18 mouse cellular contexts compared by ENCODE assay signal in the genomic region with DNA sequence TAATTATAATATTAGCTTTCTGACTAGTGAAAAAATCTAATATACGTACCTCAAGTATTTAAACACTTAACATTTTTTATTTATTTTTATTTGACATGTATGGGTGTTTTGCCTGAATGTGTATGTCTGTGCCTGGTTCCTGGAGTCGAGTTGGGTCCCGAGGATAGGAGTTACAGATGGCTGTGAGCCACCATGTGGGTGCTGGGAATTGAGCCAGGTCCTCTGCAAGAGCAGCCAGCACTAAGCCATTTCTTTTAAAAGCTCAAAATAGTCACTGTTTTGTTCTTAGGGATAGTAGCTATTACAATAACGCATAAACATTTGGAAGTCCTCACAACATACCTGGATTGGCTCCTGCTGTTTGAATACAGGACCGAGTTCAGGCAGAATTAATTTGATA. TPM values are rescaled to one million over a fixed set of nuclear protein-coding genes. Genes with fewer than 3 reads are reported as not detected.
DNase-seq lines count a peak whose midpoint lies in the region; ATAC-seq lines count a peak whose summit lies in the region.
"Had no signal": no experiment of that assay in that cellular context is flagged by ENCODE, and none has a peak within 500 bp of the region (broad histone marks: within the 10 kb centered on the region; RNA-seq: fewer than 3 reads in every experiment).

No protein-coding gene starts in this region.

- H3K9ac ChIP-seq in heart, embryonic 11.5 days (ENCODE audit: low read depth, low read length), result no peak overlapping the region
- H3K9ac ChIP-seq: heart, embryonic 13.5 days; hindbrain, embryonic 14.5 days; liver, embryonic 15.5 days; midbrain, embryonic 12.5 days had no signal

- peak; percentile 26 to 45 for DNase-seq in heart, postnatal 10 days
- DNase-seq in right cerebral cortex, postnatal 4 days, result peak; percentile 12
- no peak for DNase-seq in right cerebral cortex, postnatal 10 days (ENCODE audit: low spot score in 2 of 2)
- DNase-seq in cerebellum, adult 9-11 months, result peak; percentile 72
- DNase-seq in layer of hippocampus, postnatal 36 days, result peak; percentile 37 to 42
- no peak for DNase-seq in embryonic facial prominence, embryonic 10.5 days (ENCODE audit: low spot score)
- DNase-seq in urinary bladder, postnatal 14 days (ENCODE audit: low spot score), result no peak
- DNase-seq: kidney, adult 18-20 months; thymus, postnatal 4 days had no signal

- H3K27me3 ChIP-seq in heart, embryonic 11.5 days (ENCODE audit: control insufficient read depth, insufficient read depth, low read length), result no peaks in the 10 kb centered on the region
- no peaks in the 10 kb centered on the region for H3K27me3 ChIP-seq in embryonic facial prominence, embryonic 10.5 days (replicated peaks; ENCODE audit: low read depth, poor library complexity, severe bottlenecking)
- H3K27me3 ChIP-seq: heart, embryonic 13.5 days; liver, embryonic 15.5 days; midbrain, embryonic 12.5 days had no signal

- H3K36me3 ChIP-seq in heart, embryonic 11.5 days (ENCODE audit: control insufficient read depth, insufficient read depth, low read length), result peaks cover 13% of the 10 kb centered on the region
- H3K36me3 ChIP-seq in embryonic facial prominence, embryonic 10.5 days (replicated peaks), result peaks cover 87% of the 10 kb centered on the region

- 89% methylated on average over 5 of the region's 5 CpGs for WGBS in heart, embryonic 11.5 days (ENCODE audit: insufficient replicate concordance)
- 92% methylated on average over 5 of the region's 5 CpGs for WGBS in embryonic facial prominence, embryonic 10.5 days

- no peak overlapping the region for H3K4me3 ChIP-seq in heart, embryonic 11.5 days (ENCODE audit: low read depth, low read length)
- H3K4me3 ChIP-seq in embryonic facial prominence, embryonic 10.5 days, result no peak overlapping the region
- H3K4me3 ChIP-seq: heart, embryonic 13.5 days; limb, embryonic 10.5 days; liver, embryonic 15.5 days; midbrain, embryonic 12.5 days had no signal

- intact Hi-C loops in heart, postnatal 10 days (cut with DNase I), result no loop called here

- H3K27ac ChIP-seq in heart, embryonic 11.5 days (ENCODE audit: low read depth, low read length), result no peak overlapping the region
- H3K27ac ChIP-seq in embryonic facial prominence, embryonic 10.5 days (replicated peaks), result no peak overlapping the region
- H3K27ac ChIP-seq: heart, embryonic 13.5 days; hindbrain, embryonic 14.5 days; limb, embryonic 10.5 days; liver, embryonic 15.5 days; midbrain, embryonic 12.5 days; stomach, postnatal 0 days had no signal

- no peak for ATAC-seq in heart, embryonic 11.5 days (replicated peaks; ENCODE audit: insufficient number of reproducible peaks, low FRiP score, low TSS enrichment)
- ATAC-seq: CD4-positive, CD25-positive, alpha-beta regulatory T cell, adult 4 months had no signal

- no peaks in the 10 kb centered on the region for H3K9me3 ChIP-seq in heart, embryonic 11.5 days (replicated peaks; ENCODE audit: control insufficient read depth, low read length)
- no peaks in the 10 kb centered on the region for H3K9me3 ChIP-seq in embryonic facial prominence, embryonic 10.5 days
- H3K9me3 ChIP-seq: heart, embryonic 13.5 days; limb, embryonic 10.5 days; liver, embryonic 15.5 days; midbrain, embryonic 12.5 days had no signal

- no peak overlapping the region for H3K4me2 ChIP-seq in heart, embryonic 11.5 days
- H3K4me2 ChIP-seq: heart, embryonic 13.5 days; hindbrain, embryonic 14.5 days; liver, embryonic 15.5 days; midbrain, embryonic 12.5 days had no signal

- H3K4me1 ChIP-seq in heart, embryonic 11.5 days (ENCODE audit: control insufficient read depth, insufficient read depth, low read length), result no peaks in the 10 kb centered on the region
- no peaks in the 10 kb centered on the region for H3K4me1 ChIP-seq in embryonic facial prominence, embryonic 10.5 days
- H3K4me1 ChIP-seq: heart, embryonic 13.5 days; limb, embryonic 10.5 days; liver, embryonic 15.5 days; midbrain, embryonic 12.5 days had no signal

RNA-seq across cellular contexts. Expression of a gene that starts 29.7 kb away (rescaled TPM):
- 10 to 100 TPM; 21.9 to 23.1 TPM for total RNA-seq in heart, postnatal 10 days (2021)
- 9.1 and 10.2 TPM in 2 replicates for polyA plus RNA-seq in heart, embryonic 11.5 days (2014; fragmentation: Nextera tagmentation; extraction: Ambion mirVana)
- total RNA-seq in layer of hippocampus, postnatal 36 days (2021), result 10 to 100 TPM; 27.2 to 28.0 TPM
- 9.8 and 10.5 TPM in 2 replicates for polyA plus RNA-seq in embryonic facial prominence, embryonic 10.5 days (2016; fragmentation: Nextera tagmentation; extraction: Ambion mirVana)

RNA-seq across cellular contexts. Expression of a gene that starts 35.3 kb away (rescaled TPM):
- total RNA-seq in heart, postnatal 10 days (2021), result not detected
- 0.14 and 0.20 TPM in 2 replicates for polyA plus RNA-seq in heart, embryonic 11.5 days (2014; fragmentation: Nextera tagmentation; extraction: Ambion mirVana)
- total RNA-seq in layer of hippocampus, postnatal 36 days (2021), result 1 to 10 TPM; 3.2 to 3.9 TPM
- polyA plus RNA-seq in embryonic facial prominence, embryonic 10.5 days (2016; fragmentation: Nextera tagmentation; extraction: Ambion mirVana), result 0.07 and 0.08 TPM in 2 replicates
- polyA plus RNA-seq: CD4-positive, CD25-positive, alpha-beta regulatory T cell, adult 4 months; limb, embryonic 10.5 days; small intestine, adult 2 months; stomach, postnatal 0 days had no signal

Comparison
In these comparisons a context has a peak if more than half of its experiments do, and no peak if none do; other contexts are left out.
1. DNase-seq: peak in heart, postnatal 10 days (2 of 2), right cerebral cortex, postnatal 4 days (single experiment), cerebellum, adult 9-11 months (single experiment) and layer of hippocampus, postnatal 36 days (2 of 2); none in right cerebral cortex, postnatal 10 days (0 of 2), embryonic facial prominence, embryonic 10.5 days (single experiment) and urinary bladder, postnatal 14 days (single experiment).
2. RNA of a gene that starts 35.3 kb away (total RNA-seq): 3.2 to 3.9 TPM in layer of hippocampus, postnatal 36 days; not detected in heart, postnatal 10 days; every median in the first group is over 4 times any median in the second.